Mouse (Mus musculus): ENCODE data around the gene Pfkfb2.

Gene Pfkfb2

DNA sequence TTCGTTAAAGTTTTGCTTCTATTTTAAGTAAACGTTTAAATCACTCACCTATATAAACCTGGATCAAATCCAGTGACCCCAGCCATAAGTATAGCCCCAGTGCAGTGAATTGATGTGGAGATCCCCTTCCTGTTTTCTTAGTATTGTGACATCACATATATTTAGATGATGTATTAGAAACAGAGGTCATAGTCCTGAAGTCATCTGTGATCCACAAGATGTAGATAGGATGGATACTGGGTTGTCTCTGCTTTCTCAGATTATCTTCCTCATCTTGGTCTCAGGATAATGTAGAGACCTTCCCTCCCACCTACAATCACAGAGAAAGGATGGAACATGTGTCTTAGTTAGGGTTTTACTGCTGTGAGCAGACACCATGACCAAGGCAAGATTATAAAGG is at the start of gene Pfkfb2:
Gene Pfkfb2 (minus strand): TSS at position 101 of the 400 bp plus-strand sequence.
- DNase-seq (ENCODE audit: extremely low spot score, low spot score), result no peak

- DNase-seq (ENCODE audit: extremely low spot score, low spot score), result no peak
These were observed 47.6 kb upstream of the Pfkfb2 start for GRCm38 (mm10) chr1:130776645-130777044.

DNA sequence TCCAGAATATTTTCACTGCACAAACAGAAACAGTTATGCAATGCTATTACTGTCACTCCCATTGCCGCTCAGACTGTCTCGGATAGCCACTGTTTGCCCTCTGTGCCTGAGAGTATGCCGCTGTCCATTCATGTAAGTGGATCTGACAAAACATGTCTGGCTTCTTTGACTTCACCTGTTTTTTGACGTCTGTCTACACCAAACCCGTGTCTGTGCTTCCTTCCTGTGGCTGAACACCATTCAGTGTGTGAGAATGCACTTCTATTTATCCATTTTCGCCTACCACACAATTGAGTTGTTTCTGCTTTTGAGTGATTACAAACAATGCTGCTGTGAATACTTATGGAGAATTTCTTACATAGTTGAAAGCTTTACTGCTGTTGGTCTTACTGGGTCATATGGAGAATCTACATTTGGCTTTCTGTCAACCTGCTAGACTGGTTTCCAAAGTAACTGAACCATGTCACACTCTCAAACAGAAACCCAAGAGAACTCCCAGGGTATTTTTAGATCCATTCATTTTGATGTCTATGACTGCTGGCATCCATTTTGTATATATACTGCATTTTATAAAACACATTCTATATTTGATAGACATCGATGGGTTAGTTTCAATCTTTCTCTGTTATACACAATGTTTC is 46.8 kb upstream of the Pfkfb2 start:
- no peak for DNase-seq (ENCODE audit: extremely low spot score, low spot score)

DNA sequence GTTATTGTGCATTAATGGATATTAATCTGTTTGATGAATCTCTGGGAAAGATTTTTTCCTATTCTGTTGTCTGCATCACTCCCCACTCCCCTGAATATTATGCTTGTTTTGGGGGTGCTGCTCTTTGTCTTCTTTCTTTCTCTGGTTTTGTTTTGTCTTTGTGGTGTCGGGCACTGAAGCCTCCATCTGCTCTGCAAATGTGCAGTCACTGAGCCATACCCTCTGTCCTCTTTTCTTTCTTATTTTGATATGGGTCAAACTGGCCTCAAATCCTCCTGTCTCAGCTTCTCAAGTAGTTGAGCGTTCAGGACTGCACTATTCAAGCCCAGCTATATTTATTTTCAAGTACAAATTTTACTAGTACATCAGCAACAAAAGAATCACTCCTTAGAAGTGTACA is 46.2 kb upstream of the Pfkfb2 start:
- DNase-seq (ENCODE audit: extremely low spot score, low spot score), result no peak

- no peak for DNase-seq (ENCODE audit: extremely low spot score, low spot score)
These were observed 42.0 kb upstream of the Pfkfb2 start for GRCm38 (mm10) chr1:130770981-130771494.

DNA sequence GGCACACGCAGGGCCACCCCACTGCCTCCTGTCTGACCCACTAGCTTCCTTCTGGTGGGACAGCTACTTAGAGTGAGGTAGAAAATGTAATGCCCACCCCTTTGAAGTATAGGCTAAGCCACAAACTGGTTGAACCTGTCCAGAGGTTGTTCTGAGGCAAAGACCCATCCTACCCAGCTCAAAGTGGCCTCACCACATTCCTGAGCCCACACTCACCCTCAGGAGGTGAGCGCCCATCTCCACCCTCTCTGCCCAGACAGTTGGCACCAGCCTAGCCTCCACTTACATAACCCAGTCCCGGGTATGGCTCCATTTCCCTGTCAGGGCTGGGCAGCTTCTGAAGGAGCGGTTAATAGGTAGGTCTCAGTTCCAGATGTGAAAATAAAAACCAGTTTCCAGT is 41.4 kb upstream of the Pfkfb2 start:
- no peak for DNase-seq (ENCODE audit: extremely low spot score, low spot score)

- DNase-seq (ENCODE audit: extremely low spot score, low spot score), result no peak
These were observed 40.9 kb upstream of the Pfkfb2 start for GRCm38 (mm10) chr1:130769925-130770324.

DNA sequence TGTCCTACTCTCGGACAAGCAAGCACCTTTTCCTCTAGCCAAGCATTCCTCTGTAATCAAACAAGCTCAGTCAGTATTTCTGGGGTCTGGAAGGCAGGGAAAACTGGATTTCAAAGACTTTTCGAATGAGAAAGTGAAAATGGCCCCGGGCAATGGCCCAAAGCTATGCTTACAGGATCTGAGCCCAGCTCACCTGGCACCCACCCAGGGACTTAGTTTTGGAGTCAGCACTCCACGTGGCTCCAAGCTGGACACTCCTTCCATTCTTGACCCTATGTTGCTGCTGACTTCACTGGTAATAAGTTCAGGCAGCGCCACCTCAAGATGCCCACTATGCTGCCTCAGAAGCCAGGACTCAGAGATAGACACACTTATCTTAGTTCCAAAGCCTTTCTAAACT is 38.0 kb upstream of the Pfkfb2 start:
- DNase-seq (ENCODE audit: extremely low spot score, low spot score), result no peak

GRCm38 (mm10) chr1:130764027-130764461 is 35.0 kb upstream of the Pfkfb2 start:
- no peak for DNase-seq (ENCODE audit: extremely low spot score, low spot score)

DNA sequence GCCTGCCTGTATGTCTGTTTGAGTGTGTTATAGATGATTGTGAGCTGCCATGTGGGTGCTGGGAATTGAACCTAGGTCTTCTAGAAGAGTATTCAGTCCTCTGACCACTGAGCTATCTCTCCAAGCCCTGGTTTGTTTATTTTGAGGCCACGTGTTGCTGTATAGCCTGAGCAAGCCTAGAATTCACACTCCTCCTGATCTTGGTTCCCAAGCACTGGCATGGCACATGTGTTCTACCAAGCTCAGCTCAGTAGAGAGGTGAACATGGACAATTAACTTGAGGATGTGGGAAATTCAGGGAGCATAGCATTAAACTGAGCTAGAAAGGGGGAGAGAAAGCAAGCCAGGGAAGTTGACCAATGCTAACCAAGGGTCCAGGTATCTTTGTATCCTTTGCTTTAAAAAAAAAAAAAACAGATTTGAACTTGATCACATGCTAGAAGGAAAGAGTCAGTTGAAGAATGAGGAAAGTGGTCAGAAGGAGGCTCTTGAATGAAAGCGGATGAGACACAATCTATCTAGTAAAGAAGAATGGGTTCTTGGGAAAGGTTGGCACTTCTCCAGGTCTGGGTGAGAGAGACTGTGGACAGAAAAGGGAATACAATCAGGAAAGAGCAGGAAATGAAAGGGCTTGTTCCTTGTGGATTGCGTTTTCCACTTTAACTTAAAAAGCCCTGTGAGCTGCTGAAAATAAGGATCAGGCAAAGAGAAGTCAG is 33.1 kb upstream of the Pfkfb2 start:
- peak; percentile 2 for DNase-seq (ENCODE audit: extremely low spot score, low spot score)

DNA sequence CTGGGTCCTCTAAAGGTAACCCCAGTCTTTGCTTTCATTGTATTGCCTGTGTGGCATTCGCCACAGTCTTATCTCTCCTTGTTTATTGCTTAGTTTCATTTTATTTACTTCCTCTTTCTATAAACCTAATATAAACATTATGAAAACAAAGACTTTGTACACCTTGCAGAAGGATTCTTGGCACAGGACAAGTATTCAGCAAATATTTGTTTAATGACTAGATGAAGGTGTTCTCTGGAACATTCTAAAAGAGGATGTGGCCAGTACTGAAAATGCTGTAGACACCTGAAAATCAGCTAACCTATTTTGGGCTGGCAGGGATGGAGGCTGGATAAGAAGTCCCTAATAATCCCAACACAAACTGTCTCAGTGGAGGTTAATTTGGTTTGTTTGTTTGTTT is 32.5 kb upstream of the Pfkfb2 start:
- DNase-seq (ENCODE audit: extremely low spot score, low spot score), result no peak

DNA sequence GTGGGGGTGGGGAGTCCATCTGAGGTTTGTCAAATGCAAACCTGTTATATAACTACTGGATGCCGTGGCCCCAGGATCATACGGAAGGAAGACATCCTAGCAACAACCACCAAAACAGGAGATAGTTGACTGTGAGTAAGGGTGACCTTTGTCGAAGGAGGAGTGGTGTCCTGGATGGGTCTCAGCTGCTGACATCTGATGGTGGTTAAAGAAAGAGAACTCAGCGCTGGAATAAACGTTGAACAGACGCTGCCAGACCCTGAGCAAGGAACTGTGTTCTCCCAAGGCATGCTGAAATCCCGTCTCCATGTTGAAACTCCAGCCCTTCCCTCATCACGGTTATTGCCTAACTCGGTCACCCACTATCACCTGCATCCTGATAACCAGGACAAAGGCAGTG is 30.6 kb upstream of the Pfkfb2 start:
- no peak for DNase-seq (ENCODE audit: extremely low spot score, low spot score)

GRCm38 (mm10) chr1:130746819-130747218 is 17.8 kb upstream of the Pfkfb2 start:
- no peak for DNase-seq (ENCODE audit: extremely low spot score, low spot score)

DNA sequence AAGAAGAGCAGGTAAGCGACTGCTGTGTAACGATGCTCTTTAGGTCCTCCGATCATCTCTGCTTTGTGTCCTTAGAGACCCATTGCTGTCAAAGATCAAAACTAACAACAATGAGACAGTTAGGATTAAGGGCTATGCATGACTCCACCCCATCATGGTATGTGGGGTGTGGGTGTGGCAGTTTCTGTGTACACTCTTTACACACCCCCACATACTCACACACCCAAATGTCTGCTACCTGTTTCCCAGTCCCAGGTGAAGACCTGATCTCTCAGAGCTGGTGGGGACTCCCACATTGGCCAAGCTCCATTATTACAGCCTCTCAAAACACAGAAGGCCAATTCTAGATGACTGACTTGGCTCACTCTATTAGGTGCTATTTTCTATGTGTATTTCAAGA is 16.5 kb upstream of the Pfkfb2 start:
- peak; percentile 0 for DNase-seq (ENCODE audit: extremely low spot score, low spot score)

- no peak for DNase-seq (ENCODE audit: extremely low spot score, low spot score)
These were observed 15.9 kb upstream of the Pfkfb2 start for GRCm38 (mm10) chr1:130744961-130745360.

DNA sequence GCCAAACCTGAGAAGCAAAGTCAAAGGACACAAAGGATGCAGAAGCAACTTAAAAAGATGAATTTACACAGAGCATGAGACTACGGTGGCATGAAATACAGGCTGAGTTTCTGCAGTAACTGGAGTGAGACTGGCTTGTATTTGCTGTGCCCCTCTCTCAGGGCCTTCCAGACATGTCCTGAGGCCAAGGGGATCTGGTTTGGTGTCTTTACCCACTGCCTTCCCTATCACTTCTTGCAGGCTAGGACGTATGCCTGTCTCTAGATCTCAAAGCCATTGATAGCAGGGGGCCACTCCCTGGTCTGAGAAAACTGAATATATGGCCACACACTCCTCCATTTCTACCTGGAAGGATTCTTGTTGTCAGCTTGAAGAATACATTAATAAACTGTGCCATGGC is 15.2 kb upstream of the Pfkfb2 start:
- no peak for DNase-seq (ENCODE audit: extremely low spot score, low spot score)

- no peak for DNase-seq (ENCODE audit: extremely low spot score, low spot score)
These were observed 14.7 kb upstream of the Pfkfb2 start for GRCm38 (mm10) chr1:130743775-130744174.

DNA sequence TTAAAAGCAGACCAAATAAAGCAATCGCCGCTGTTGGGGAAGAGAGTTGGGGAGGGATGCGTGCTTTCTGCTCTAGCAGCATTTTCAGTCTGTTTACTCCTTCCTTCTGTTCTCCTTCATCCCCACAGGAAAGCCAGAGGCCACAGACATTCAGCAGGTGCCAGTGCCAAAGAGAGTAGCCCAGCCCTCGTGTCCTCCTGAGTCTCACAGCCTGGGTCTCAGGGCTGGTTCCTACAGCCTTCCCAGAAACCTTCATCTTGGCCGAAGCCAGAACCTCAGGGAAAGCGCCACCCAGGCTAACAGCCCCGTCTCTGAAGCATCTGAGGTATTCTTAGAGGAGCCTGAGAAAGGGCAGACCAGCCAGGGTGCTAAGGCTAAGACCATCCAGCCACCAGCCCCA is 13.1 kb upstream of the Pfkfb2 start:
- no peak for DNase-seq (ENCODE audit: extremely low spot score, low spot score)

GRCm38 (mm10) chr1:130740781-130741720 is 12.0 kb upstream of the Pfkfb2 start:
- DNase-seq (ENCODE audit: extremely low spot score, low spot score), result no peak

- DNase-seq (ENCODE audit: extremely low spot score, low spot score), result no peak
These were observed 11.2 kb upstream of the Pfkfb2 start for GRCm38 (mm10) chr1:130740227-130740648.

DNA sequence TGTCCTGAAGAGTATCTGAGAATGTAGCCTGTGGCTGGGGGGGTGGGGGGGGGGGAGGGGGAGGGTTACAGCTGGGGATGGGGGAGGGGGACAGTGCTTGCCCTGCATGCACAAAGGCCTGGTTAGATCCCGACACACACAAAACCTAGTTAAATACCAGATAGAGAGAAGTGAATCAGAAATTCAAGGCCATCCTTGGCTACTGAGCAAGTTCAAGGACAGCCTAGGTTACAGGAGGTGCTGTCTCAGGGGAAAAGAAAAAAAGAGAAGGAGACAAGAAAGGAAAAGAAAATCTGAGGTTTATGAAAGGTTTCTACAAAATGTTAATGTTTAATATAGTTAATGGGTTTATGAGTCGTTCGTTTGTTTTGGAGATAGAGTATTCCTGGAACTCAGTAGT is 10.6 kb upstream of the Pfkfb2 start:
- no peak for DNase-seq (ENCODE audit: extremely low spot score, low spot score)
